Mouse (Mus musculus): ENCODE measurements around the gene Cyp4f18.

GRCm38 (mm10) chr8:71988110-71988866 is 21.1 kb downstream of the Cyp4f18 start:
- TF ChIP-seq POLR2A (IDR thresholded peaks at IDR 0.05; ENCODE audit: low read depth, low read length), result no peak
- no peak for TF ChIP-seq CTCF (IDR thresholded peaks at IDR 0.05; ENCODE audit: extremely low read depth, insufficient read length, insufficient replicate concordance, low read depth, low read length)

All from small intestine, adult 2 months (tissue).